Mouse (Mus musculus): ENCODE data around the gene Lin37. TPM values are rescaled to one million over a fixed set of nuclear protein-coding genes. Genes with fewer than 3 reads are reported as not detected.
A peak's percentile ranks its signal among the peaks of the same experiment; 100 is the strongest.

Gene Lin37
- polyA plus RNA-seq, 1 experiment from 2014 or later = 35.6 TPM

GRCm38 (mm10) chr7:30581547-30581946 lies 21.9 kb upstream of the Lin37 start:
- Histone ChIP-seq H3K36me3 (peaks cover 100% of the 10 kb centered on the region), H3K4me1 (peaks cover under 1% of the 10 kb centered on the region), H3K27me3 (ENCODE audit: insufficient read depth, poor library complexity, severe bottlenecking) (no peaks in the 10 kb centered on the region), H3K4me3 (no peak overlapping the region), H3K9me3 (no peaks in the 10 kb centered on the region), H3K27ac (no peak overlapping the region)
- no peak for DNase-seq (ENCODE audit: low spot score)
- 94% methylated on average over 16 of the region's 16 CpGs for whole genome bisulfite sequencing

DNA sequence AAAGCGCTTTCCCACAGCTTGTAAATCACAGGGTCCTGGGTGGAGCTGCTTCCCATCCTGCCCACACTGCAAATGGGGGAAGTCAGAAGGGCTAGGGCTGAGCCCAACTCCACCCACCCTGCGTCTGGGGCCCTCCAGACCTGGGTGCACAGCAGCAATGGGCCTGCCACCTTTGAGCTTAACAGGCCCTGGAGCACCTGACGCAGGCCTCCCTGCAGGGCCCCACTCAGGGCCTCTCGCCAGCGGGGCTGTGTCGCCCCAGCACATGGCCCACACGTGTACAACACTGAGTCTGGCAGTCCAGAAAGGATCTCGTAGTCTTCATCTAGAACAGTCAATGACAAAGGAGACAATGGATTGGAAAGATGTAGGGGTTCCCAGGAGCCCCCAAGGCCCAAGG lies 20.3 kb upstream of the Lin37 start:
- Histone ChIP-seq H3K4me1 (no peaks in the 10 kb centered on the region), H3K27ac (no peak overlapping the region), H3K36me3 (peaks cover 100% of the 10 kb centered on the region), H3K4me3 (no peak overlapping the region), H3K27me3 (ENCODE audit: insufficient read depth, poor library complexity, severe bottlenecking) (no peaks in the 10 kb centered on the region), H3K9me3 (no peaks in the 10 kb centered on the region)
- WGBS = 92% methylated on average over 8 of the region's 8 CpGs
- DNase-seq (ENCODE audit: low spot score) = no peak

DNA sequence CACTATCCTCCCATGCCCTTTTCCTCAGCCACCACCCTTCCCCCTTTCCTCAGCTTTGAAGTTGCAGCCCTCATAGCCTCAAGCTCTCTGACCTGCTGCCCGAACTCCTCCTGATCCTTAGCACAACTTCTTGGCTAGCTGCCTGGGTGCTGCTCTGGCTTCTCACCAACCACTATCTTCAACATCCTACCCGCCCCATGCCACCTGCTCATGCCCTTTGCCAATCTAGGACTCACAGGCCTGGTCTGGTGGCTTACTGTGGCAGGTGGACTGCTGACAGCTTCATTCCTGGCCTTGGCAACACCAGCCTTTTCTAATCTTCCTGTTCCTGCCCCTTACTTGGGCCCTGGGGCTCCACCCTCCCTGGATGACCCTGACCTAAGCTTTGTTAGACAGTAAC lies 13.3 kb upstream of the Lin37 start:
- H3K27ac ChIP-seq = no peak overlapping the region
- H3K36me3 ChIP-seq = peaks cover 100% of the 10 kb centered on the region
- DNase-seq (ENCODE audit: low spot score) = no peak
- no peaks in the 10 kb centered on the region for H3K4me1 ChIP-seq
- H3K9me3 ChIP-seq = no peaks in the 10 kb centered on the region
- H3K27me3 ChIP-seq (ENCODE audit: insufficient read depth, poor library complexity, severe bottlenecking) = no peaks in the 10 kb centered on the region
- WGBS = 82% methylated on average over 2 of the region's 2 CpGs
- H3K4me3 ChIP-seq = no peak overlapping the region

- 82% methylated on average over 5 of the region's 5 CpGs for WGBS
- Histone ChIP-seq H3K27ac (no peak overlapping the region), H3K27me3 (ENCODE audit: insufficient read depth, poor library complexity, severe bottlenecking) (no peaks in the 10 kb centered on the region), H3K9me3 (no peaks in the 10 kb centered on the region), H3K4me3 (no peak overlapping the region), H3K36me3 (peaks cover 98% of the 10 kb centered on the region), H3K4me1 (no peaks in the 10 kb centered on the region)
- no peak for DNase-seq (ENCODE audit: low spot score)
Observed at GRCm38 (mm10) chr7:30572389-30572788, 12.8 kb upstream of the Lin37 start.

DNA sequence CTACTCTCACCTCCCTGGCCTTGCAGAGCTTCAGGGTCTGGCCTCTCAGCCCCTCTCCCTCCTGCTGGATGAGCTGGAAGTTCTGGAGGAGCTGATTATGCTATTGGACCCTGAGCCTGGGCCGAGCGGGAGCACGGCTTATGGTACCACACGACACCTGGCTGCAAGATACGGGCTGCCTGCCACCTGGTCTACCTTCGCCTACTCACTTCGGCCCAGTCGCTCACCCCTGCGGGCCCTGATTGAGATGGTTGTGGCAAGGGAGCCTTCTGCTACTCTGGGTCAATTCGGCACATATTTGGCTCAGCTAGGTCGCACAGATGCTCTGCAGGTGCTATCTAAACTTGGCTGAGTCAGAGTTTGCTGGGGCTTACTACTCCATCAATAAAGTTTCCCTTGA lies 7.9 kb upstream of the Lin37 start:
- DNase-seq (ENCODE audit: low spot score) = no peak
- no peaks in the 10 kb centered on the region for H3K9me3 ChIP-seq
- no peak overlapping the region for H3K4me3 ChIP-seq
- H3K27ac ChIP-seq = no peak overlapping the region
- peaks cover 5% of the 10 kb centered on the region for H3K4me1 ChIP-seq
- no peaks in the 10 kb centered on the region for H3K27me3 ChIP-seq (ENCODE audit: insufficient read depth, poor library complexity, severe bottlenecking)
- peaks cover 79% of the 10 kb centered on the region for H3K36me3 ChIP-seq
- 89% methylated on average over 11 of the region's 11 CpGs for WGBS

GRCm38 (mm10) chr7:30566033-30566432 lies 6.4 kb upstream of the Lin37 start:
- H3K36me3 ChIP-seq = peaks cover 67% of the 10 kb centered on the region
- WGBS = 82% methylated on average over 9 of the region's 9 CpGs
- no peak overlapping the region for H3K27ac ChIP-seq
- no peaks in the 10 kb centered on the region for H3K9me3 ChIP-seq
- no peak for DNase-seq (ENCODE audit: low spot score)
- H3K4me3 ChIP-seq = no peak overlapping the region
- H3K27me3 ChIP-seq (ENCODE audit: insufficient read depth, poor library complexity, severe bottlenecking) = no peaks in the 10 kb centered on the region
- peaks cover 5% of the 10 kb centered on the region for H3K4me1 ChIP-seq

GRCm38 (mm10) chr7:30564970-30565571 lies 5.4 kb upstream of the Lin37 start, which contains the start of gene Igflr1:
Igflr1 (plus strand) TSS chr7:30565427.
- Histone ChIP-seq H3K27ac (no peak within 1 kb of the TSS), H3K9me3 (no peaks in the 10 kb centered on the region), H3K27me3 (ENCODE audit: insufficient read depth, poor library complexity, severe bottlenecking) (no peaks in the 10 kb centered on the region), H3K36me3 (peaks cover 57% of the 10 kb centered on the region), H3K4me3 (peak within 1 kb of the TSS; percentile 79), H3K4me1 (peaks cover 5% of the 10 kb centered on the region)
- DNase-seq (ENCODE audit: low spot score) = no peak
- 92% methylated on average over 12 of the region's 12 CpGs for WGBS

GRCm38 (mm10) chr7:30563906-30564280 lies 4.3 kb upstream of the Lin37 start:
- peaks cover 7% of the 10 kb centered on the region for H3K4me1 ChIP-seq
- no peak for DNase-seq (ENCODE audit: low spot score)
- H3K9me3 ChIP-seq = no peaks in the 10 kb centered on the region
- H3K36me3 ChIP-seq = peaks cover 46% of the 10 kb centered on the region
- H3K27me3 ChIP-seq (ENCODE audit: insufficient read depth, poor library complexity, severe bottlenecking) = no peaks in the 10 kb centered on the region
- H3K27ac ChIP-seq = peak overlapping the region; percentile 95; the same call in 1 of the 2 replicates
- peak overlapping the region; percentile 79 for H3K4me3 ChIP-seq
- WGBS = 26% methylated on average over 6 of the region's 6 CpGs

DNA sequence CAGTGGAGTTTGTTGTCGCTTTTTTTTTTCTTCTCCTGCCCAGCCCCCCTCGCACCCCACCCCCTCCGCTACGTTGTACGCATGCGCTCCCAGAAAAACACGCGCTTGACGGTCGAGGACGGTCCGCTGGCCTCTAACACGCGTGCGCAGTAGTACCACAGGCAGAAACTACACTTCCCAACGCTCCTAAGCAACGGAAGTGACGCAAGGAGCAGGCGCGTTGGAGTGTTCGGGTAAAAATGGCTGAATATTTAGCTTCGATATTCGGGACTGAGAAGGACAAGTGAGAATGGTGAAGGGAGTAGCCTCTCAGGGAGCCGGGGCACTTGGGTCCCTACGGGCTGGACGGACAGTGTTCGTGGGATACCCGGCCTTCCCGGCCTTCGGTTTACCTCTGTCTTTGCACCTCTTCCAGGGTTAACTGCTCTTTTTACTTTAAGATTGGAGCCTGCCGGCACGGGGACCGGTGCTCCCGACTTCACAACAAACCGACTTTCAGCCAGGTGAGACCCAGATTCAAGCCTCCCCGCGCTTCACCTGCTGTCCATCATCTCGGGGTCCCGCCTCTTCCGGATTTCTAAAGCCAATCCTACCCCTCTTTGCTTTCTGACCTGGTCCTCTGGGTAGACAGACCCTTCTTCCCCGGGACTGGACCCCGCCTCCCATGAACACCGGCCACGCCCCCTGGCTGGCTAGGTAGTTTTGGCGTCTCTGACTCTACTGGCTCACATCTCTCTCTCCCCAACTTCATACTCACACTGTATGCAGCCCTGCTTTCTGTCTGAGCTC lies 3.7 kb upstream of the Lin37 start, which contains the start of the genes U2af1l4, Gm49396 and Psenen:
TSS of gene U2af1l4 (plus strand) at position 185 of the 789 bp plus-strand sequence.
TSS of gene Gm49396 (plus strand) at position 228 of the 789 bp plus-strand sequence.
TSS of gene Psenen (minus strand) at position 511 of the 789 bp plus-strand sequence.
- peaks cover 13% of the 10 kb centered on the region for H3K4me1 ChIP-seq
- under 1% methylated on average over 45 of the region's 45 CpGs for WGBS

DNA sequence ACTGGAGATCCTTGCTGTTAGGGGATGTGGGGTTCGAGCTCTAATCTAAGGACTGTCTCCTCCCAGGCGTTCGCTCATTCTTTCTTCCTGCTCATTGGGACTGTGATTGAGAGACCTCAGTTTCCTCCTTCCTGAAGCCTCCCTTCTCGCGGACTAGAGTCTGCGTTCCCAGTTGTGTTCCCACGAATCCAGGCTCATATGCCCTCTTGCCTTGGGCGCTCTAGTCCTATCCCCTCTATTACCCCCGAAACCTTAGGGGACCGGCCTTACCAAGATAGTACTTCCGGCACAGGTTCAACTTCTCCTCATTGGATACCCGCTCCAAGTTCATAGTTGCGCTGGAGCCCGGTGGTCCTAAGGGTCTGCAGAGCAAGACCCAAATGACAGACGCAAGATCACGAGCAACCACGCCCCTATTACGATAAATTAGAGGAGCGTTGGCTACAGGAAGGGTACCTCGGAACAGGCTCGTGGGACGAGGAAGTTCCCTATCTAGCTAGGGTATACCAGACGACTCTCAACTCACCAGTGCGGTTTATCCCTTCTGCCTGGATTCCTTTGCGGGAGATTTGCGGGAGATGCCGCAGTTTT lies 3.0 kb upstream of the Lin37 start:
- Histone ChIP-seq H3K4me1 (peaks cover 20% of the 10 kb centered on the region), H3K27me3 (ENCODE audit: insufficient read depth, poor library complexity, severe bottlenecking) (no peaks in the 10 kb centered on the region), H3K9me3 (no peaks in the 10 kb centered on the region), H3K4me3 (peak overlapping the region; percentile 79), H3K27ac (peak overlapping the region; percentile 95), H3K36me3 (peaks cover 38% of the 10 kb centered on the region)
- no peak for DNase-seq (ENCODE audit: low spot score)
- under 1% methylated on average over 27 of the region's 27 CpGs for WGBS

More for the DNA sequence above, 3.7 kb upstream of the Lin37 start, which contains the start of the genes U2af1l4, Gm49396 and Psenen:
- Histone ChIP-seq H3K27ac (peak within 1 kb of the TSS; percentile 95), H3K27me3 (ENCODE audit: insufficient read depth, poor library complexity, severe bottlenecking) (no peaks in the 10 kb centered on the region), H3K4me3 (peak within 1 kb of the TSS; percentile 79), H3K36me3 (peaks cover 40% of the 10 kb centered on the region), H3K9me3 (no peaks in the 10 kb centered on the region)
- DNase-seq (ENCODE audit: low spot score) = peak; percentile 99

DNA sequence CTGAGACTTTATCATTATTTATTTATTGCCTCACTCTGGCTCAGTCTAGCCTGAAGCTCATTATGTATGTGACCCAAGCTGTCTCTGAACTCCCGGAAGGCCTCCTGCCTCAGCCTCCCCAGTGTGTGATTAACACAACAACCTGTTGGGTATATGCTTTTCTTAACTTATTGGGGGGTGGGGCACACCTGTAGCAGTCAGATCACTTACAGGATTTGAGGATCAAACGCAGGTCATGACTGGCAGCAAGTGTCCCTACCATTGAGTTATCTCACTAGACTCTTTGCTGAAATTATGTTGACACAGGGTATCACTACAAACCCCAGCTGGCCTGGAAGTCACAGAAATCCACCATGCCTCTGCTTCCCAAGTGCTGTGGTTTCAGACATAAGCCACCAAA lies 658 bp upstream of the Lin37 start:
- Histone ChIP-seq H3K36me3 (peaks cover 39% of the 10 kb centered on the region), H3K4me1 (peaks cover 20% of the 10 kb centered on the region), H3K9me3 (no peaks in the 10 kb centered on the region), H3K27me3 (ENCODE audit: insufficient read depth, poor library complexity, severe bottlenecking) (no peaks in the 10 kb centered on the region), H3K4me3 (peak overlapping the region; percentile 72), H3K27ac (peak overlapping the region; percentile 74)
- 63% methylated on average over 2 of the region's 2 CpGs for WGBS
- no peak for DNase-seq (ENCODE audit: low spot score)

GRCm38 (mm10) chr7:30558656-30559442 lies 789 bp downstream of the Lin37 start:
- Histone ChIP-seq H3K27me3 (ENCODE audit: insufficient read depth, poor library complexity, severe bottlenecking) (no peaks in the 10 kb centered on the region), H3K4me1 (peaks cover 21% of the 10 kb centered on the region), H3K4me3 (peak overlapping the region; percentile 72), H3K27ac (peak overlapping the region; percentile 81), H3K36me3 (peaks cover 42% of the 10 kb centered on the region), H3K9me3 (no peaks in the 10 kb centered on the region)
- DNase-seq (ENCODE audit: low spot score) = no peak
- 14% methylated on average over 12 of the region's 12 CpGs for WGBS
